Mouse (Mus musculus) layer of hippocampus, postnatal 14 days (tissue): Measurements from ENCODE around the gene Vmn2r124. TPM values are rescaled to one million over a fixed set of nuclear protein-coding genes. Genes with fewer than 3 reads are reported as not detected.
"Not testable (repeated sequence)": the region's sequence is repeated elsewhere in the genome, so short reads cannot be mapped to it uniquely, and the experiment has no call there.

ENCODE experiments used
- DNase-seq, 2 experiments: peaks; one replicate each; pipeline ENCODE4 v3.0.0; 2021 to 2022; ENCODE audit warnings: low spot score in 2 of 2, mixed read lengths in 1 of 2
- long read RNA-seq, 2 experiments: library from polyadenylated mRNA; stranded (forward); transcript quantifications; one replicate each; pipeline ENCODE4 v2.0.0; 2021
- total RNA-seq, 2 experiments: library from RNA; stranded (reverse); gene quantifications; 2 replicates each; pipeline ENCODE4 v1.2.3; 2021

The Vmn2r124 gene
- total RNA-seq = under 1 TPM; 0.05 to 0.09 TPM
- long read RNA-seq, experiment 1 = 0 reads
- long read RNA-seq, experiment 2 = 0 reads

GRCm38 (mm10) chr17:18049124-18049523 lies at the start of gene Vmn2r124:
TSS of gene Vmn2r124 (plus strand) at chr17:18049424.
- DNase-seq = no peak

GRCm38 (mm10) chr17:18004752-18005151 lies 44.5 kb upstream of the Vmn2r124 start:
- no peak for DNase-seq

GRCm38 (mm10) chr17:18021433-18021832 lies 27.8 kb upstream of the Vmn2r124 start, which contains the start of gene Fpr-rs4:
TSS of gene Fpr-rs4 (plus strand) at chr17:18021733.
- no peak for DNase-seq

GRCm38 (mm10) chr17:18084716-18085115 lies 35.5 kb downstream of the Vmn2r124 start, which contains the start of gene Vmn2r91:
TSS of gene Vmn2r91 (plus strand) at chr17:18085016.
- not testable (repeated sequence) for DNase-seq

- DNase-seq = not testable (repeated sequence)
Observed at GRCm38 (mm10) chr17:18095626-18096025, 46.4 kb downstream of the Vmn2r124 start.

- DNase-seq = not testable (repeated sequence)
Observed at GRCm38 (mm10) chr17:18102265-18102664, 53.0 kb downstream of the Vmn2r124 start.

Other genes with a start within 250 kb of the Vmn2r124 start
- 100 to 1,000 TPM in 1 of 2 experiments, 10 to 100 TPM in 1; 91.4 to 104 TPM for gene Spaca6, start 222.3 kb upstream of the Vmn2r124 start, total RNA-seq
- gene Has1, start 194.2 kb upstream of the Vmn2r124 start, total RNA-seq = under 1 TPM; 0.25 to 0.45 TPM
- gene Fpr1, start 165.5 kb upstream of the Vmn2r124 start, total RNA-seq = not detected
- not detected for gene Fpr2, start 161.6 kb upstream of the Vmn2r124 start, total RNA-seq
- not detected for gene Fpr3, start 161.6 kb upstream of the Vmn2r124 start, total RNA-seq
- not detected for gene Fpr-rs4, start 27.7 kb upstream of the Vmn2r124 start, total RNA-seq
- gene Vmn2r91, start 35.6 kb downstream of the Vmn2r124 start, total RNA-seq = not detected
- not detected for gene Vmn2r92, start 102.5 kb downstream of the Vmn2r124 start, total RNA-seq
- gene Vmn2r94, start 228.3 kb downstream of the Vmn2r124 start, total RNA-seq = not detected
- gene Vmn2r93, start 248.7 kb downstream of the Vmn2r124 start, total RNA-seq = not detected